Mouse (Mus musculus) layer of hippocampus, postnatal 25 days (tissue): Measurements from ENCODE around the gene Vav3. TPM values are rescaled to one million over a fixed set of nuclear protein-coding genes. Genes with fewer than 3 reads are reported as not detected.
A peak's percentile ranks its signal among the peaks of the same experiment; 100 is the strongest.

Experiments
- DNase-seq, 2 experiments: peaks; one replicate each; pipeline ENCODE4 v3.0.0; 2022; ENCODE audit warnings: mixed read lengths in 2 of 2, low spot score in 1 of 2; ENCODE audit errors: extremely low spot score in 1 of 2
- total RNA-seq, 2 experiments: library from RNA; stranded (reverse); gene quantifications; 2 replicates each; pipeline ENCODE4 v1.2.3; 2021

The Vav3 gene
- total RNA-seq, 2 experiments from 2014 or later, result 11.2 to 15.9 TPM

GRCm38 (mm10) chr3:109351956-109352684 lies 11.7 kb downstream of the Vav3 start:
- DNase-seq, result no peak

DNA sequence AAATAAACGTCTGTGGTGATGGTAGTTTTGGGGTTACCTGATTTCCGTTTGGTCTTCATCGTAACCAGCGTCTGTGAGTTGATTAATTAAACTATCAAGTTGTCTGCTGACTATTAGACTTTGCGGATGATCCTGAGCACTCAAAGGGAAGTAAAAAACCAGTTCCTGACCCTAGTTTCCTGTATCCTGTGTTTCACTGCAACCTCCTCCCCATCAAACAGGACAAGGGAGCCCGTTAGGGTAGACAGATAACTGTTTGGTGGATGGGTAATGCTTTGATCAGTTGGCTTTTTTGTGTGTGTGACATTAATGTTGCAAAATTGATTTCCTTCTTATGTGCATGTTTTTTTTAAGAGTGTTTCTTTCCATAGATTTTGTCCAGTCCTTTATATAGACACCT lies 12.2 kb downstream of the Vav3 start:
- DNase-seq, result no peak

- DNase-seq, result no peak
Measured at GRCm38 (mm10) chr3:109353814-109354213, 13.4 kb downstream of the Vav3 start.

DNA sequence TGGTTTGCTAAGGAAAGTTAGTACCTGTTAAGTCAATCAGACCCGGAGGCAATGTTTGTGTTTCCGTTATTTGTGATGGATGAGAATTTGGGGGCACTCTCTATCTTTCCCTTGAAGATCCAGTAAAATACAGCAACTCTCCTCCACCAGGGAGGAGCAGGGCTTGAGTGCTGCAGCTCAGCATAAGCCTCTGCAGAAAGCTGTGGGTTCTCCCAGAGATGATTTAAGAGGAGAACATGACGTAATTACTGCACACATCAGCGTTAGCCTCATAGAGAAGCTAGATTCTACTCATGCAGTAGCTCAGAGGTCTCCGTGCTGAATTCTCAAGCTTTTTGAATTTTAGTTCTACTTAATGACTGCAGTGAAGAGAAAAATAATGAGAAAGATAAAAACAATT lies 14.7 kb downstream of the Vav3 start:
- DNase-seq, result no peak

- DNase-seq, result no peak
Measured at GRCm38 (mm10) chr3:109360746-109361145, 20.3 kb downstream of the Vav3 start.

GRCm38 (mm10) chr3:109361882-109362281 lies 21.4 kb downstream of the Vav3 start:
- DNase-seq, result no peak

- no peak for DNase-seq
Measured at GRCm38 (mm10) chr3:109362310-109362709, 21.9 kb downstream of the Vav3 start.

DNA sequence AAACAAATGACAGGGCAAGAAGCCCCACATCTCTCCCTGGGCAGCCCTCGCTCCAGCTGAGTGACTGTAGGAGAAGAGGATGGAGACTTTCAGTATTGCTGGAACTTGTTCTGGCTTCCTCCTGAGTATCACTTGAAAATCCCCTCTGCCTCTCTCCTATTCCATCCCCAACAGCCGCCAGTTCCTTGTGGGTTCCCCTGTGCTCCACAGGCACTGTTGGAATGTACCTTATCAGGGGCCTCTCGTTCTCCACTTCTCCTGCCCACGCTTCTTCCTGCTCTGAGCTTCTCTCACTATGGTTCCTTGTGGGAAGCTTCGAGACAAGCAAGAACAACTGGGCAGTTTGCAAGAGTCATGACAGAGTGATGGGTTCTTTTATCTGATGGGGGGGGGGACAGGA lies 23.1 kb downstream of the Vav3 start:
- DNase-seq, result no peak

DNA sequence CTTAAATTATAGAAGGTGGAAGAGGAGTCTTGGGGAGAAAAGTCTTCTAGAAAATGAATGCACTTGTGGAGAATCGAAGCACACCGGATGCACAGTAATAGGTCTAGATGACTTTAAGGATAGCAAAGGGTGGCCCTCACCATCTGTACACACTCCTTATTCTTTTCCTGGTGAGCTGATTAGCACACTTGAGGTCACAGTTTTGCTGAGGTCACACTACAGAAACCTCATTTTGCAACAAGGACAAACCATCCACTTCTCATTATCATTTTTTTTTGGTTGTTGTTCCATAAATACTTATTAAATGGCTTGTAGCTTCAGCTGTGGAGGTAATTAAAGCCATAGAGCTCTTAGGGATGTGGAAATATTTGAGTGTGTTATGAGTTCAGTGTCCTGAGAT lies 25.4 kb downstream of the Vav3 start:
- no peak for DNase-seq

- DNase-seq, result peak in 1 of 2 experiments; percentile 10
Measured at GRCm38 (mm10) chr3:109366411-109366851, 26.0 kb downstream of the Vav3 start.

- DNase-seq, result no peak
Measured at GRCm38 (mm10) chr3:109368383-109369289, 28.2 kb downstream of the Vav3 start.

GRCm38 (mm10) chr3:109371576-109371975 lies 31.1 kb downstream of the Vav3 start:
- no peak for DNase-seq

GRCm38 (mm10) chr3:109372678-109373077 lies 32.2 kb downstream of the Vav3 start:
- no peak for DNase-seq

DNA sequence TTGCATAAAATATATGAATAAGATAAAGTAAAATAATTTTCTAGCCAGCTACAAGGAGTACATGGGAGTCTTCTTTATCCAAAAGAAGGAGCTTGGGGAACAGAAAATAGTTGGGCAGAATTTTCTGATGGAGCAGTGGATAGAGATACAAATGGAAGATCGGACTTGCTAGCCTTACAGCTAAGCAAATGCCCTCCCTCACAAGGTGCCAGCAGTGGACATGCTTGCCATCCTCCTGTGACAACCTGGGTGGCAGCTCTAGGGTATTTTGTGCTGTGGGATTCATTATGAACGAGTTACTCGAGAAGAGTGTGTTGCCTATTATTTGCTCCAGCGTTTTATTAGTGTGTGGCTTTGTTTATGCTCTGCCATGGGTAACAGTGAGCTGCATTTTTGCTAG lies 37.8 kb downstream of the Vav3 start:
- DNase-seq, result no peak

- no peak for DNase-seq
Measured at GRCm38 (mm10) chr3:109378684-109379083, 38.2 kb downstream of the Vav3 start.

- DNase-seq, result no peak
Measured at GRCm38 (mm10) chr3:109388730-109389129, 48.3 kb downstream of the Vav3 start.

DNA sequence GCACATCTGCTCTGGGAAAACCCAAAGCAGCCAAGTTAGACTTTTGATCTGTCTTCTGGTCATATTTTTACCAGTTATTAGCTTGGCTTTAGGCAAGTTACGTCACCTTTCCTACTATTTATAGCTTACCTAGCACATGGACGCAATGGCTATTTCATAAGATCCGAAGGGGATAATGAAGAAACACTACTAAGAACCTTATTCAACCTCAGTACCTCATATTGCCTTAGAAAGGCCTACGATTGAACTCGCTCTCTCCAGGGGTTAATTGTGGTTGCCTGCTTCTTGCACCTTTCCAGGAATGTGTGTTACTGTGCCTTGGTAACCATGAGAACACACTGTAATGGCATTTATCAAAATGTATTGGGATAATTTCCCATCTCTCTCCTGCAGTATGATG lies 61.1 kb downstream of the Vav3 start:
- DNase-seq, result no peak

- DNase-seq, result no peak
Measured at GRCm38 (mm10) chr3:109411294-109411693, 70.8 kb downstream of the Vav3 start.

DNA sequence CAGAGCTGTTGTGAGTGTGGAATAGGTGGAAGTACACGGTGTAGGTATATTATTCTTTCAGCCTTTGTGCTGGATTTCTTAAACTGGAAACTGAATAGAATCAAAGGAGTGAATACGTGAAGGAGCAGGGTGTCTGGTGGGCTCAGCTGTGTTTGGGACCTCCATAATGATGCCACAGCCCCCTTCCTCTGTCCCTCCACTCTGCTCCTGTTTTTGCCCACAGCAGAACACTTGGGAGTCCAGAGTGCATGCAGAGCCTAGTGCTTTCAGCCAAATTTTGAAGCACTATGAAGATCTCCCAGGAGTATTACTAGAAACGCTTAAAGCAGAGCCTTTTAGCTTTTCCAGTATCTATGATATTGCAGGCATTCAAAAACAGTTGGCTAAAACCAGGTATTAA lies 80.0 kb downstream of the Vav3 start:
- DNase-seq, result no peak

GRCm38 (mm10) chr3:109421019-109421418 lies 80.6 kb downstream of the Vav3 start:
- DNase-seq, result no peak

GRCm38 (mm10) chr3:109423440-109424079 lies 83.1 kb downstream of the Vav3 start:
- no peak for DNase-seq
